Mouse (Mus musculus) limb, embryonic 14.5 days (tissue): ENCODE measurements around the gene Wdhd1. TPM values are rescaled to one million over a fixed set of nuclear protein-coding genes. Genes with fewer than 3 reads are reported as not detected.

ENCODE experiments used
- ATAC-seq: fragments of 200-750 bp; cut with Nextera tagmentation; 2 replicates; pipeline ENCODE4 v1.8.0; 2017; ENCODE audit warnings: low read depth, moderate number of reproducible peaks, moderate TSS enrichment; ENCODE audit not compliant: low FRiP score
- DNase-seq: peaks from one replicate; pipeline ENCODE4 v3.0.0-alpha.2; 2015; ENCODE audit warnings: low spot score
- H3K27ac ChIP-seq: fragments of 300-500 bp; sonication (generic); replicated peaks from 2 replicates; pipeline ENCODE4 v1.5.1; 2014; ENCODE audit warnings: low read depth, mild to moderate bottlenecking, low read length, moderate library complexity, mixed read lengths
- H3K27me3 ChIP-seq: fragments of 300-500 bp; sonication (generic); 2 replicates; pipeline ENCODE4 v1.6.1; 2014; ENCODE audit warnings: low read length, mixed read lengths; ENCODE audit not compliant: control insufficient read depth, insufficient read depth
- H3K36me3 ChIP-seq: fragments of 300-500 bp; sonication (generic); 2 replicates; pipeline ENCODE4 v1.6.1; 2014; ENCODE audit warnings: mild to moderate bottlenecking, low read length, moderate library complexity, mixed read lengths; ENCODE audit not compliant: control insufficient read depth, insufficient read depth
- H3K4me1 ChIP-seq: fragments of 300-500 bp; sonication (generic); 2 replicates; pipeline ENCODE4 v1.6.1; 2014; ENCODE audit warnings: antibody characterized with exemption, low read length, mixed read lengths; ENCODE audit not compliant: control insufficient read depth, insufficient read depth
- H3K4me2 ChIP-seq: fragments of 300-500 bp; sonication (generic); replicated peaks from 2 replicates; pipeline ENCODE4 v1.6.1; 2014; ENCODE audit warnings: low read depth, mild to moderate bottlenecking, low read length, moderate library complexity; ENCODE audit not compliant: severe bottlenecking
- H3K4me3 ChIP-seq: fragments of 300-500 bp; sonication (generic); replicated peaks from 2 replicates; pipeline ENCODE4 v1.5.1; 2014; ENCODE audit warnings: low read length
- H3K9ac ChIP-seq: fragments of 300-500 bp; sonication (generic); 2 replicates; pipeline ENCODE4 v1.6.1; 2014; ENCODE audit warnings: mild to moderate bottlenecking, low read depth, low read length, moderate library complexity; ENCODE audit not compliant: severe bottlenecking
- H3K9me3 ChIP-seq: fragments of 300-500 bp; sonication (generic); 2 replicates; pipeline ENCODE4 v1.6.1; 2016; ENCODE audit warnings: low read length; ENCODE audit not compliant: control insufficient read depth
- POLR2A ChIP-seq: fragments of 200-500 bp; IDR thresholded peaks from 2 replicates; pipeline ENCODE4 v1.8.0; 2012; ENCODE audit warnings: inconsistent platforms, mild to moderate bottlenecking, moderate library complexity, borderline replicate concordance; ENCODE audit not compliant: insufficient read depth, insufficient read length; ENCODE audit errors: extremely low read depth
- WGBS: fragments of 180-500 bp; shearing (Covaris S2); extraction: QIAGEN DNeasy Blood & Tissue Kit; methylation state at CpG from one replicate; pipeline ENCODE4 v1.1.7; 2014; 5-methylcytosine and 5-hydroxymethylcytosine counted together
- polyA plus RNA-seq, 2 experiments: library from polyadenylated mRNA; depleted of rRNA in 1 of 2; stranded (reverse) in 1 of 2; unstranded in 1 of 2; fragments of >200 nt; fragmentation: Nextera tagmentation in 1 of 2; extraction: Ambion mirVana in 1 of 2; gene quantifications; 2 replicates each; pipeline versions ENCODE4 v1.2.1 to v1.2.3; 2012 to 2014

The Wdhd1 gene
- polyA plus RNA-seq, 2 experiments: 22.9 to 29.6 TPM

GRCm38 (mm10) chr14:47291772-47292171 is 15.1 kb upstream of the Wdhd1 start:
- Histone ChIP-seq H3K4me3 (no peak overlapping the region), H3K4me2 (no peak overlapping the region), H3K9ac (no peak overlapping the region), H3K27ac (no peak overlapping the region), H3K4me1 (no peaks in the 10 kb centered on the region), H3K36me3 (peaks cover 15% of the 10 kb centered on the region), H3K9me3 (no peaks in the 10 kb centered on the region), H3K27me3 (no peaks in the 10 kb centered on the region)
- ATAC-seq (no peak), DNase-seq (no peak)
- 81% methylated on average over 1 of the region's 1 CpGs for WGBS
- TF ChIP-seq POLR2A: no peak

GRCm38 (mm10) chr14:47287021-47287420 is 10.4 kb upstream of the Wdhd1 start:
- Histone ChIP-seq H3K9me3 (no peaks in the 10 kb centered on the region), H3K4me1 (no peaks in the 10 kb centered on the region), H3K36me3 (peaks cover 13% of the 10 kb centered on the region), H3K4me3 (no peak overlapping the region), H3K4me2 (no peak overlapping the region), H3K27me3 (no peaks in the 10 kb centered on the region), H3K27ac (no peak overlapping the region), H3K9ac (no peak overlapping the region)
- no peak for ATAC-seq
- WGBS: 96% methylated on average over 5 of the region's 5 CpGs
- no peak for DNase-seq
- TF ChIP-seq POLR2A: no peak

GRCm38 (mm10) chr14:47286215-47286614 is 9.6 kb upstream of the Wdhd1 start:
- Histone ChIP-seq H3K27me3 (no peaks in the 10 kb centered on the region), H3K9ac (no peak overlapping the region), H3K36me3 (peaks cover 12% of the 10 kb centered on the region), H3K4me1 (no peaks in the 10 kb centered on the region), H3K4me3 (no peak overlapping the region), H3K4me2 (no peak overlapping the region), H3K9me3 (no peaks in the 10 kb centered on the region), H3K27ac (no peak overlapping the region)
- no peak for TF ChIP-seq POLR2A
- 93% methylated on average over 1 of the region's 1 CpGs for WGBS
- no peak for DNase-seq
- ATAC-seq: no peak

GRCm38 (mm10) chr14:47285271-47285670 is 8.6 kb upstream of the Wdhd1 start:
- ATAC-seq (no peak), DNase-seq (no peak)
- Histone ChIP-seq H3K9ac (no peak overlapping the region), H3K4me3 (no peak overlapping the region), H3K4me2 (no peak overlapping the region), H3K27me3 (no peaks in the 10 kb centered on the region), H3K4me1 (no peaks in the 10 kb centered on the region), H3K9me3 (no peaks in the 10 kb centered on the region), H3K27ac (no peak overlapping the region), H3K36me3 (peaks cover 11% of the 10 kb centered on the region)
- WGBS: 98% methylated on average over 2 of the region's 2 CpGs
- no peak for TF ChIP-seq POLR2A

GRCm38 (mm10) chr14:47283568-47283967 is 6.9 kb upstream of the Wdhd1 start:
- ATAC-seq (no peak), DNase-seq (no peak)
- H3K36me3 ChIP-seq: peaks cover 5% of the 10 kb centered on the region; the same call in 1 of the 2 replicates
- TF ChIP-seq POLR2A: no peak
- H3K27me3 ChIP-seq: no peaks in the 10 kb centered on the region
- no peak overlapping the region for H3K4me2 ChIP-seq
- no peak overlapping the region for H3K9ac ChIP-seq
- H3K4me1 ChIP-seq: no peaks in the 10 kb centered on the region
- H3K27ac ChIP-seq: no peak overlapping the region
- H3K4me3 ChIP-seq: no peak overlapping the region
- no peaks in the 10 kb centered on the region for H3K9me3 ChIP-seq
- WGBS: 84% methylated on average over 7 of the region's 7 CpGs

- Histone ChIP-seq H3K36me3 (peaks cover 5% of the 10 kb centered on the region; the same call in 1 of the 2 replicates), H3K4me2 (no peak overlapping the region), H3K9ac (no peak overlapping the region), H3K27me3 (no peaks in the 10 kb centered on the region), H3K4me1 (peaks cover 7% of the 10 kb centered on the region; the same call in 1 of the 2 replicates), H3K27ac (no peak overlapping the region), H3K9me3 (no peaks in the 10 kb centered on the region), H3K4me3 (no peak overlapping the region)
- ATAC-seq: no peak
- no peak for DNase-seq
- 79% methylated on average over 4 of the region's 4 CpGs for WGBS
- no peak for TF ChIP-seq POLR2A
Measured at GRCm38 (mm10) chr14:47281535-47281934, 4.9 kb upstream of the Wdhd1 start.
